Mouse (Mus musculus) mouse embryonic stem cell (cell line): ENCODE measurements around the gene Prkaa1.

Source experiments
- in situ Hi-C, 2 experiments: fragments of 300-500 bp; cut with MboI; formaldehyde crosslinking; loops; 1 replicate in 1 of 2; 3 replicates in 1 of 2; pipeline ENCODE4 v1.14.3; 2019 to 2020; ENCODE audit warnings: low sequenced_read_pairs in 2 of 2, low pct_unique_long_range_greater_than_20kb in 1 of 2, mixed read lengths in 1 of 2; ENCODE audit not compliant: unreplicated experiment in 1 of 2

Gene Prkaa1

GRCm38 (mm10) chr15:5193833-5194232 lies 50.2 kb downstream of the Prkaa1 start:
- in situ Hi-C loops: no loop called here

GRCm38 (mm10) chr15:5194446-5194845 lies 50.8 kb downstream of the Prkaa1 start:
- in situ Hi-C loops: no loop called here

DNA sequence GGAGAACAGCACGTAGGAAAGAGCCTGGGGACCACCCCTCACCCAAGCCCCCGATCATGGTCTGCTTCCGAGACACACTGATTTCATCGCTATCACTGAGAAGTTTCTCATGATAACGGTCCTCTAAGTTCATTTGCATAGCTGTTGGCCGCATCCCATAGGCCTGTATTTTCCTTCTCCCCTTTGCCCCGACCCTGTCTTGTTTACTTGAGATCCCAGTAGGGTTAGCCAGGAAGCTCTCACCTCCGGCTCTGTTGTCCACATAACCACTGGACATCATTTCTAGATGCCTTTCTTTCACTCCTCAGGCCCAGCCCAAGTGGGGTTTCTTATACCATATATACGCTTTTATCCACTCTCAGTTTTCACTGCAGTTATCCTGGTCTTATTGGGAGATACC lies 51.3 kb downstream of the Prkaa1 start:
- in situ Hi-C loops: no loop called here

- in situ Hi-C loops: no loop called here
Observed at GRCm38 (mm10) chr15:5195987-5196514, 52.4 kb downstream of the Prkaa1 start.

DNA sequence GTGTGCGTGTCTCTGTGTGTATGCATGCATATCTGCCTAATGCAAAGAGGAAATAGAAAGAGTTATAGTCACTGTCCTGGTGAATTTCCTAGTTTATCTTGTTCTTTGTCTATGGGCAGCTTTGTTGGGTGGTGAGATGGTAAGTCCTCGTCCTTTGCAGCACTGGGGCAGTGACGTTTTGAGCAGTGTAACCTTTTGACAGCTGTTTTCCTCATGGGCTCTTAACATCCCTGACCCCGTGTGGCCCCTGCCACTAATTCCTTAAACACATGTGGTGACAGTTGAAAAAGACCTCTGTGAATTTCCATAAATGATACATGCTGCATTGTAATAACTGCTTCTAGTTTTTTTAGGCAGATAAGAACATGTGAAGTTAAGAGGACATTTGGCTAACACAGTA lies 53.0 kb downstream of the Prkaa1 start:
- in situ Hi-C loops: no loop called here

- in situ Hi-C loops: no loop called here
Observed at GRCm38 (mm10) chr15:5205222-5205621, 61.6 kb downstream of the Prkaa1 start.

- in situ Hi-C loops: no loop called here
Observed at GRCm38 (mm10) chr15:5209116-5209515, 65.5 kb downstream of the Prkaa1 start.

DNA sequence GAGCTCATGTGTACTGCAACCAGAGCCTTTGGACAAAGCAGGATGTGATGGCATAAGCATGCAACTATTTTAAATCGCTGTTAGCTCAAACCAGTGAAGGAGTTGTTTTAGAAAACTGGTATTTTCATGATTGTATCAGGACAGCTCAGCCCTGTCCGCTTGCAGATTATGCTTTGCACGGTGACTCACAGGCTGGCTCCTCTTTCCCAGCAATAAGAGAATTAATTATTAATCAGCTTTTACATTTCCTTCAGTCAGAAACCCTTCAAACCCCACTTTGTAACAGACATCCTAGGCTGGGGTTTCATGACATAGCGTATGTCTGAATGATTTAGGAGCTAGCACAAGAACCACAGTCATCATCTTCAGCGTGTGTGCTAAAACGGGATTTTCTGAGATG lies 76.8 kb downstream of the Prkaa1 start:
- in situ Hi-C loops: no loop called here

GRCm38 (mm10) chr15:5230746-5231145 lies 87.1 kb downstream of the Prkaa1 start:
- in situ Hi-C loops: loop anchor here (25.0 kb wide), 4 partner anchors 682 to 982 kb away; no protein-coding TSS in a partner anchor
